Mouse (Mus musculus): Measurements from ENCODE around the gene Grik3. TPM values are rescaled to one million over a fixed set of nuclear protein-coding genes. Genes with fewer than 3 reads are reported as not detected.

The Grik3 gene
- polyA plus RNA-seq, 1 experiment: not detected

DNA sequence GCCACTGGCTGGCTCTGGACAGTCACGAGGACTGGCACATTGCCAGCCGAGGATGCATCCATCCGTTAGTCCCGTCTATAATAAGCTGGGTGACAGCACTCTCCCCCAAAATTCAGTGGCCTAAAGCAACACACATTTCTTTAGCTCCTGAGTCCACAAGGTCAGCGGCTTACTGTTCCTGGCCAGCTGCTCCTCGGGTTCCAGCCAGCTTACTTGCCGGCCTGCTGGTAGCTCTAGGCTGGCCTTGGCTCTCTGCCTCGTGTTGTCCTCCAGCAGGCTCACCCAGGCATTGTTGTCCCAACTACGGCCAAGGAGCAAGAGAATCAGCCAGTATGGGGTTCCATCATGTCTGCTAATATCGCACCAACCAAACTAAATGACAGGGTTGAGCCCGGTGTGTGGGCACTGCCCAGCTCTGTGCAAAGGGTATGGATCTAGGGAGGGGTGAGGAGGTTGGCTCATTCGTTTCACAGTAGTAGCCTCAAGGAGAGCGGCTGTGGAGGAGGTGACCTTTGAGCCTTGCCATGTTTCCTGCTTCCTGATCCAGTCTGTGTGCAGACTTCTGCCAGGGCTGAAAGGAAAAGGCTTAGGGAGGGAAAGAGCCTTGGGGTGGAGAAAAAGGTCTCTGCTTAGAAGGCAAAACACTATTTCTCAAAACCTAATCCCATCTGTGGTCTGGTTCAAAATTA lies 146.3 kb downstream of the Grik3 start:
- TF ChIP-seq GATA1 (IDR thresholded peaks at IDR 0.05; ENCODE audit: low read length) (no peak), TAL1 (IDR thresholded peaks at IDR 0.05; ENCODE audit: low read length) (no peak)
- H3K27me3 ChIP-seq (ENCODE audit: control insufficient read depth): no peaks in the 10 kb centered on the region
- H3K4me3 ChIP-seq (replicated peaks): no peak overlapping the region
- no peaks in the 10 kb centered on the region for H3K36me3 ChIP-seq (ENCODE audit: control insufficient read depth)
- H3K4me1 ChIP-seq (ENCODE audit: control insufficient read depth): no peaks in the 10 kb centered on the region
- H3K9me3 ChIP-seq (ENCODE audit: control insufficient read depth, low read length): peaks cover 6% of the 10 kb centered on the region

DNA sequence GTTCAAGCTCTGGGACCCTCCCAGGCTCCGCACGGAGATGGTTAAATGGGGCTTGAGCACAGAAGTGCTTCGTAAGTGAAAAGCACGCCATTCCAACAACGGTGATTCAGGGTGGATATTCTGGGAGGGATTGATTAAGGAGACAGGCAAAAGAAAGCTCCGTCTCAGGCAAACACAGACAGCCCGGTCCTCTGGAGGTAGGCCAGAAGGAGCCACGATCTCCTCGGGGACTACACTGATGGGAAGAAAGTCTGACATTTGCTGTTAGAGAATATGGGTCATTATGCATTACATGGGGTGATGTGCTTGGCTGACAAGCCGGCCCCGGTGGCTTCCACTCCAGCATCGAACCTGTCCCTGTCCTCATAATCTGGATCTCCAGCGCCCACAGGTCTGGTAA lies 146.9 kb downstream of the Grik3 start:
- no peaks in the 10 kb centered on the region for H3K36me3 ChIP-seq (ENCODE audit: control insufficient read depth)
- no peaks in the 10 kb centered on the region for H3K27me3 ChIP-seq (ENCODE audit: control insufficient read depth)
- TF ChIP-seq GATA1 (IDR thresholded peaks at IDR 0.05; ENCODE audit: low read length): no peak
- no peak for TF ChIP-seq TAL1 (IDR thresholded peaks at IDR 0.05; ENCODE audit: low read length)

DNA sequence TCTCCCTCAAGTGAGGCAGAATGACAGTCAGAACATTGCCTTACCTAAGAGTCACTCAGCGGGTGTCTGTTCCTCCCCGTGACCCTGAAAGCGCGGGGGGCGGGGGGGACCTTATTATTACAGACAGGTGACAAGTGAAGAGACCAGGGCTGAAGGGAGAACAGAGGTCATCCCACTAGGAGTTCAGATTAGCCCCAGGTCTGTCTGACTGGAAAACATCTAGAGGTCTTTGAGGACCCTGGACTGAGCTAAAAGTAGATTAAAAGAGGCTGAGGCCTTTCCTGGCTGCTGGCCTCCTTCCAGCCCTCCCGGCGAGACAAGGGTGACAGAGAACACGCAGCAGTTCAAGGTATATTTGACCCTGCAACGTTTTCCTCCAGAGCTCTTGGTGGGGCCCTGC lies 150.0 kb downstream of the Grik3 start:
- no peaks in the 10 kb centered on the region for H3K27me3 ChIP-seq (ENCODE audit: control insufficient read depth)
- H3K9me3 ChIP-seq (ENCODE audit: control insufficient read depth, low read length): no peaks in the 10 kb centered on the region
- no peaks in the 10 kb centered on the region for H3K36me3 ChIP-seq (ENCODE audit: control insufficient read depth)
- H3K4me1 ChIP-seq (ENCODE audit: control insufficient read depth): no peaks in the 10 kb centered on the region
- no peak overlapping the region for H3K4me3 ChIP-seq (replicated peaks)
- TF ChIP-seq GATA1 (IDR thresholded peaks at IDR 0.05; ENCODE audit: low read length) (no peak), TAL1 (IDR thresholded peaks at IDR 0.05; ENCODE audit: low read length) (no peak)

More for the DNA sequence above, 146.9 kb downstream of the Grik3 start:
- H3K4me3 ChIP-seq (replicated peaks): no peak overlapping the region
- peaks cover 3% of the 10 kb centered on the region; the same call in 1 of the 2 replicates for H3K9me3 ChIP-seq (ENCODE audit: control insufficient read depth, low read length)
- no peaks in the 10 kb centered on the region for H3K4me1 ChIP-seq (ENCODE audit: control insufficient read depth)

DNA sequence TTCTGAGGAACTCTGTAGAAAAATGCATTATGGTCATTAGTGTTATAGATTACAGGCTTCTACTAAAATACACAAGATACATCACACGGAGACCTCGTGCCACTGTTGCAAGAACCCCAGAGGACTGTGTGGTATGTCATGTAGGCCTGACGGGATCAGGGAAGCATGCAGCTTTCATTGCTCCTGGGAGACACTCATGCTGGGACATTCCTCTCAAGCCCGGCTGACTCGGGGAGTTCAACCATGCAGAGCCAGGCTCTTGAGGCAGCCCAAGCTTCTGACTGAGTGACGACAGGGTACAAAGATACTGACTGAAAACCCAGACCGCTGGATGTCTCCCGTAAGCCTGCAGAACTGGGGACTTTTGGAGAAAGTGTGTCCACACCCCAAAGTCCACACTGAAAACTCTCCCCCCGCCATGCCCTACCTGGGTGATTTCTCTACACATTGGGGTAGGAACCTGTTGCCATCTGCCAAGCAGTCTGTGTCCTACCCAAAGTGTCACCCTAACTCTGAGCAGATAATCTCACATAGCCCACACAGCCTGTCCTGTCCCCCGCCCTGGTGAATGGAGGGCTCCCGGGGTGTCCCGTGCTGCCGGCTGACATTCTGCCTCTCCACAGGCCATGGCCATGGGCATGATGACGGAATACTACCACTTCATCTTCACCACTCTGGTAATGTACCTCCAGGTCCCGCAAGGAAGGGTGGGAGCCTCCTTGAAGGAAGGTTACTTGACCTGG lies 150.6 kb downstream of the Grik3 start:
- no peak overlapping the region for H3K4me3 ChIP-seq (replicated peaks)
- H3K9me3 ChIP-seq (ENCODE audit: control insufficient read depth, low read length): no peaks in the 10 kb centered on the region
- H3K27me3 ChIP-seq (ENCODE audit: control insufficient read depth): no peaks in the 10 kb centered on the region
- H3K36me3 ChIP-seq (ENCODE audit: control insufficient read depth): no peaks in the 10 kb centered on the region
- TF ChIP-seq TAL1 (IDR thresholded peaks at IDR 0.05; ENCODE audit: low read length) (no peak), GATA1 (IDR thresholded peaks at IDR 0.05; ENCODE audit: low read length) (no peak)
- H3K4me1 ChIP-seq (ENCODE audit: control insufficient read depth): no peaks in the 10 kb centered on the region

DNA sequence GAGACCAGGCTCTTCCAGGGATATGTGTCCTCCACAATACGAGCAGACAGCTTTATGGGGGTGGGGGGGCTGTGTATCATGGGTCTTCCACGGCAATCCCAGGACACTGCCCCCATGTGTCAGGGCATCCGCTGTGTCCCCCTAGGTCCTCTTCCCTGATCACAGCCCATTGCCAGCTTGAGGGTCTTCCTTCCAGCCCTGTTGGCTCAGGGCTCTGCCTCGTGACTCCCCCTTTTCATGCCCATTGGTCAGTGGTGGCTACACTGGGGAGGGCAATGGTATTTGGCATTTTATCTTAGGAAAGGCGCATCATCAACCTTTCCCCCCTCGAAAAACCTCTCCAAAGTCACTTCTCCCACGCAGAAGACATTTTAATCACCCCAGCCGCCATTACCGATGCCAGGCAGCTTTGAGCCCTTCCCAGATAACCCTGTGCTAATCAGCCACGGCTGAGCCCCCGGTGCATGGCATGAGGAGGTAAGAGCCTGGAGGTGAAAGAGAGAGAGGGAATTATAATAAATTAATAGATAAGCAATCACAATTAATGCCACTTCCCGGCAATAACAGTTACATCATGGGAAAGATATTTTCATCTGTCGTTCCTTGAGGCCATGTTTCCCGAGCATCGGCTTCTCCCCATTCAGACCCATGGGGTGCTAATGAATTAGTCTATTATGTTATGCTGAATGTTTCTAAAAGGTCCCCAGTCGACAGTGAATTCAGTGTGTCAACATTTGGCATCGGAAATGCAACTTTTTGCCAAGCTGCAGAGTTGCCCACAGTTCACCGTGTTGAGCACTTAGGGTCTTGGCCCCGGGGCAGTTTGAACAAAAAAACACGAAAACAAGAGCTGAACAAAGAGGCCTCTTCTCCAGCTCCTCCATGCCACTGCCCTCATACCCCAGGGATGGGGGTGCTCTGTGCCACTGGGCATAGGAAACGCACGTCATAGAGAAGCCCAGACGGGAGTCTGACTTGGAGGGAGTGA lies 154.4 kb downstream of the Grik3 start:
- Histone ChIP-seq H3K36me3 (ENCODE audit: control insufficient read depth) (no peaks in the 10 kb centered on the region), H3K9me3 (ENCODE audit: control insufficient read depth, low read length) (no peaks in the 10 kb centered on the region), H3K4me1 (ENCODE audit: control insufficient read depth) (no peaks in the 10 kb centered on the region), H3K27me3 (ENCODE audit: control insufficient read depth) (no peaks in the 10 kb centered on the region), H3K4me3 (replicated peaks) (no peak overlapping the region)
- TF ChIP-seq GATA1 (IDR thresholded peaks at IDR 0.05; ENCODE audit: low read length) (no peak), TAL1 (IDR thresholded peaks at IDR 0.05; ENCODE audit: low read length) (no peak)

DNA sequence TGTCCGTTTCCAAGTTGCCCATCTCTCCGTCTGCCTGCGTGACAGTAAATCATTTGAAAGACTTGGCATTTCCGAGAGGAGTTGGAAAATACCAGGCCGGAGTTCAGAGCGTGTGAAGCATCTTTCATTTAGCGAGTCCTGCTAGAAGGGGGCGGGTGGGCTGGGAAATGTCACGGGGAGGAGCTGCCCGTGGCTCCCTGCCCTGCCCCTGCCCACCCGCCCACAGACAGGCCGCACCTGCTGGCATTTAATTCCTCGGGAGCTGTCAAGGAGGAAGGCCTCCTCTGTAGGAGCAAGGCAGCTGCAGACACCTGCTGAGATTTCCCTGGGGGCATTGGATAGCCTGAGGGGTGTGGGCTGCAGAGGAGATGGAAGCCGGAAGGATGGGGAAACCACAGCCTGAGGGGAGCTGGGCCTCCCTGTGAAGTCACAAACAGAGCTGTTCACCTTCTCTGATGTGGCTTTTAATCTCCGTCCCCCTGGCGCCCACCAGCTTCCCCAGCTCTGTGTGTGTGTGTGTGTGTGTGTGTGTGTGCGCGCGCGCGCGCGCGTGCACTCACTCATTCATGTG lies 161.3 kb downstream of the Grik3 start:
- no peak for TF ChIP-seq GATA1 (IDR thresholded peaks at IDR 0.05; ENCODE audit: low read length)
- no peak for TF ChIP-seq TAL1 (IDR thresholded peaks at IDR 0.05; ENCODE audit: low read length)
- Histone ChIP-seq H3K4me1 (ENCODE audit: control insufficient read depth) (no peaks in the 10 kb centered on the region), H3K4me3 (replicated peaks) (no peak overlapping the region)

DNA sequence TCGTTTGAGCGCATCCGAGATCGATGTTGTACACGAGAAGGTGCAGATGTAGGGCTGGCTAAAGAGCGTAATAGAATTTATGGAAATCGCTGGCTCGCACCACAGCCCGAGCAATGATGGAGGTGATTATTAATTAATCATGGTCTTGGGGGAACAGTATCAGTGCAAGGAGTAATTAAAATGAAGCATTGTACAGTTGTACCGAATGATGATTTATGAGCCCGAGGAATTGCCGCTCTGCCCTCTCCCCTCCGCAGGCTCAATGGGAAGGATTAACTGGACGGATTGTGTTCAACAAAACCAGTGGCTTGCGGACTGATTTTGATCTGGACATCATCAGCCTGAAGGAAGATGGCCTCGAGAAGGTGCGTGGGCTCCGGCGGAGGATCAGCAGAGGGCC lies 165.5 kb downstream of the Grik3 start:
- Histone ChIP-seq H3K4me1 (ENCODE audit: control insufficient read depth) (no peaks in the 10 kb centered on the region), H3K36me3 (ENCODE audit: control insufficient read depth) (no peaks in the 10 kb centered on the region), H3K27me3 (ENCODE audit: control insufficient read depth) (no peaks in the 10 kb centered on the region), H3K9me3 (ENCODE audit: control insufficient read depth, low read length) (no peaks in the 10 kb centered on the region), H3K4me3 (replicated peaks) (no peak overlapping the region)
- TF ChIP-seq GATA1 (IDR thresholded peaks at IDR 0.05; ENCODE audit: low read length) (no peak), TAL1 (IDR thresholded peaks at IDR 0.05; ENCODE audit: low read length) (no peak)

More for the DNA sequence above, 161.3 kb downstream of the Grik3 start:
- no peaks in the 10 kb centered on the region for H3K36me3 ChIP-seq (ENCODE audit: control insufficient read depth)
- no peaks in the 10 kb centered on the region for H3K27me3 ChIP-seq (ENCODE audit: control insufficient read depth)
- no peaks in the 10 kb centered on the region for H3K9me3 ChIP-seq (ENCODE audit: control insufficient read depth, low read length)

DNA sequence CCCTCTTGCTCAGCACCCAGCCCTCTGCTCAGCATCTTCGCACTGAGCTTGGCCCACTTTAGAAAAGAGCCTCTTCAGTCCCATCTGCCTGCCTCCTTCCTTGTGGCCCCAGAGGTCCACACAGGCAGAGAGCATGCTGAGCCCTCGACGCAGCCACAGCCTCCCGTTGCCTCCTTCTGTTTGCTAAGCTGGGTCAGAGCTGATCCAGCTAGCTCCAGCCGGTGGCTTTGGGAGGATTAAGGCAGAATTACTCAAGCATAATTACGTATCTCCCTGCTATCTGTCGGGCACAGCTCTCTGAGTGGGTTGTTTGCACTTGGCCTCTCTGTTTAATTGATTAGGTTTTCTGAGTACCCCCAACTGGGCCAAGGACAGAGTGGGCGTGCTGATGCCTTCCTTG lies 167.9 kb downstream of the Grik3 start:
- no peak for TF ChIP-seq GATA1 (IDR thresholded peaks at IDR 0.05; ENCODE audit: low read length)
- no peak for TF ChIP-seq TAL1 (IDR thresholded peaks at IDR 0.05; ENCODE audit: low read length)

More for the DNA sequence above, 167.9 kb downstream of the Grik3 start:
- Histone ChIP-seq H3K36me3 (ENCODE audit: control insufficient read depth) (no peaks in the 10 kb centered on the region), H3K9me3 (ENCODE audit: control insufficient read depth, low read length) (no peaks in the 10 kb centered on the region), H3K4me1 (ENCODE audit: control insufficient read depth) (no peaks in the 10 kb centered on the region), H3K4me3 (replicated peaks) (no peak overlapping the region), H3K27me3 (ENCODE audit: control insufficient read depth) (no peaks in the 10 kb centered on the region)
